Mouse (Mus musculus) limb, embryonic 14.5 days (tissue): ENCODE data around the gene Rhobtb3. TPM values are rescaled to one million over a fixed set of nuclear protein-coding genes. Genes with fewer than 3 reads are reported as not detected.

Source experiments
- ATAC-seq: fragments of 200-750 bp; cut with Nextera tagmentation; 2 replicates; pipeline ENCODE4 v1.8.0; 2017; ENCODE audit warnings: low read depth, moderate number of reproducible peaks, moderate TSS enrichment; ENCODE audit not compliant: low FRiP score
- DNase-seq: peaks from one replicate; pipeline ENCODE4 v3.0.0-alpha.2; 2015; ENCODE audit warnings: low spot score
- H3K27ac ChIP-seq: fragments of 300-500 bp; sonication (generic); replicated peaks from 2 replicates; pipeline ENCODE4 v1.5.1; 2014; ENCODE audit warnings: low read depth, mild to moderate bottlenecking, low read length, moderate library complexity, mixed read lengths
- H3K27me3 ChIP-seq: fragments of 300-500 bp; sonication (generic); 2 replicates; pipeline ENCODE4 v1.6.1; 2014; ENCODE audit warnings: low read length, mixed read lengths; ENCODE audit not compliant: control insufficient read depth, insufficient read depth
- H3K36me3 ChIP-seq: fragments of 300-500 bp; sonication (generic); 2 replicates; pipeline ENCODE4 v1.6.1; 2014; ENCODE audit warnings: mild to moderate bottlenecking, low read length, moderate library complexity, mixed read lengths; ENCODE audit not compliant: control insufficient read depth, insufficient read depth
- H3K4me1 ChIP-seq: fragments of 300-500 bp; sonication (generic); 2 replicates; pipeline ENCODE4 v1.6.1; 2014; ENCODE audit warnings: antibody characterized with exemption, low read length, mixed read lengths; ENCODE audit not compliant: control insufficient read depth, insufficient read depth
- H3K4me2 ChIP-seq: fragments of 300-500 bp; sonication (generic); replicated peaks from 2 replicates; pipeline ENCODE4 v1.6.1; 2014; ENCODE audit warnings: low read depth, mild to moderate bottlenecking, low read length, moderate library complexity; ENCODE audit not compliant: severe bottlenecking
- H3K4me3 ChIP-seq: fragments of 300-500 bp; sonication (generic); replicated peaks from 2 replicates; pipeline ENCODE4 v1.5.1; 2014; ENCODE audit warnings: low read length
- H3K9ac ChIP-seq: fragments of 300-500 bp; sonication (generic); 2 replicates; pipeline ENCODE4 v1.6.1; 2014; ENCODE audit warnings: mild to moderate bottlenecking, low read depth, low read length, moderate library complexity; ENCODE audit not compliant: severe bottlenecking
- H3K9me3 ChIP-seq: fragments of 300-500 bp; sonication (generic); 2 replicates; pipeline ENCODE4 v1.6.1; 2016; ENCODE audit warnings: low read length; ENCODE audit not compliant: control insufficient read depth
- POLR2A ChIP-seq: fragments of 200-500 bp; IDR thresholded peaks from 2 replicates; pipeline ENCODE4 v1.8.0; 2012; ENCODE audit warnings: inconsistent platforms, mild to moderate bottlenecking, moderate library complexity, borderline replicate concordance; ENCODE audit not compliant: insufficient read depth, insufficient read length; ENCODE audit errors: extremely low read depth
- WGBS: fragments of 180-500 bp; shearing (Covaris S2); extraction: QIAGEN DNeasy Blood & Tissue Kit; methylation state at CpG from one replicate; pipeline ENCODE4 v1.1.7; 2014; 5-methylcytosine and 5-hydroxymethylcytosine counted together
- polyA plus RNA-seq, 2 experiments: library from polyadenylated mRNA; depleted of rRNA in 1 of 2; stranded (reverse) in 1 of 2; unstranded in 1 of 2; fragments of >200 nt; fragmentation: Nextera tagmentation in 1 of 2; extraction: Ambion mirVana in 1 of 2; gene quantifications; 2 replicates each; pipeline versions ENCODE4 v1.2.1 to v1.2.3; 2012 to 2014

The Rhobtb3 gene
- polyA plus RNA-seq, 2 experiments: 30.7 to 53.3 TPM

- H3K9ac ChIP-seq: no peak overlapping the region
- H3K27ac ChIP-seq: no peak overlapping the region
- no peaks in the 10 kb centered on the region for H3K27me3 ChIP-seq
- peaks cover 21% of the 10 kb centered on the region for H3K36me3 ChIP-seq
- ATAC-seq (no peak), DNase-seq (no peak)
- H3K4me3 ChIP-seq: no peak overlapping the region
- H3K4me1 ChIP-seq: no peaks in the 10 kb centered on the region
- no peak for TF ChIP-seq POLR2A
- no peaks in the 10 kb centered on the region for H3K9me3 ChIP-seq
- H3K4me2 ChIP-seq: no peak overlapping the region
Measured at GRCm38 (mm10) chr13:75865486-75866184, 78.1 kb downstream of the Rhobtb3 start.

- H3K4me3 ChIP-seq: no peak overlapping the region
- ATAC-seq: no peak
- H3K9ac ChIP-seq: no peak overlapping the region
- H3K36me3 ChIP-seq: no peaks in the 10 kb centered on the region
- H3K4me2 ChIP-seq: no peak overlapping the region
- DNase-seq: no peak
- no peak for TF ChIP-seq POLR2A
- H3K27ac ChIP-seq: no peak overlapping the region
- H3K9me3 ChIP-seq: no peaks in the 10 kb centered on the region
- WGBS: 69% methylated on average over 1 of the region's 1 CpGs
- H3K4me1 ChIP-seq: no peaks in the 10 kb centered on the region
- no peaks in the 10 kb centered on the region for H3K27me3 ChIP-seq
Measured at GRCm38 (mm10) chr13:75859264-75859844, 84.4 kb downstream of the Rhobtb3 start.

GRCm38 (mm10) chr13:75853118-75853517 lies 90.6 kb downstream of the Rhobtb3 start:
- H3K4me3 ChIP-seq: no peak overlapping the region
- no peaks in the 10 kb centered on the region for H3K4me1 ChIP-seq
- H3K9ac ChIP-seq: no peak overlapping the region
- no peak for DNase-seq
- no peak overlapping the region for H3K4me2 ChIP-seq
- H3K36me3 ChIP-seq: no peaks in the 10 kb centered on the region
- WGBS: 85% methylated on average over 3 of the region's 3 CpGs
- no peaks in the 10 kb centered on the region for H3K27me3 ChIP-seq
- H3K27ac ChIP-seq: no peak overlapping the region
- no peaks in the 10 kb centered on the region for H3K9me3 ChIP-seq
- TF ChIP-seq POLR2A: no peak
- ATAC-seq: no peak

DNA sequence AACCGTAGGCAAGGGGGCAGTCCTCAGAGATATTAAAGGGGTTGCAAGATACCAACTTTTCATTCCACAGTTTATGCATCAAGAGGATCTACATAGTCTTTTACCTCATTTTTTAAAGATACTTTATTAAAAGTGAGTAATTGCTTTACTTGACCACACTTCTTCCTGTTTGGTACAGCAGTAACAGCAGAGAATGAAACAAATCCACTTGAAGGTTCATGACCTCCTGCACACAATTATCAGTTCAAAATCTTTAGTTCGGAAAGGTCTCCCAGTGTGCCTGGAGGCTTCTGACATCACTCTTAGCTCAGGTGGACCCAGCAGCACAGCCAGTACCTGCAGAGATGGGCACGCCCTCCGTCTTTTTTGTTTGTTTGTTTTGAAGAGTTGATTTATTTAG lies 91.7 kb downstream of the Rhobtb3 start:
- ATAC-seq: no peak
- no peaks in the 10 kb centered on the region for H3K9me3 ChIP-seq
- no peak overlapping the region for H3K4me3 ChIP-seq
- no peaks in the 10 kb centered on the region for H3K4me1 ChIP-seq
- TF ChIP-seq POLR2A: no peak
- no peaks in the 10 kb centered on the region for H3K27me3 ChIP-seq
- WGBS: 87% methylated on average over 4 of the region's 4 CpGs
- no peaks in the 10 kb centered on the region for H3K36me3 ChIP-seq
- H3K27ac ChIP-seq: no peak overlapping the region
- H3K9ac ChIP-seq: no peak overlapping the region
- H3K4me2 ChIP-seq: no peak overlapping the region
- DNase-seq: no peak

GRCm38 (mm10) chr13:75847027-75847426 lies 96.7 kb downstream of the Rhobtb3 start:
- no peak for TF ChIP-seq POLR2A
- Histone ChIP-seq H3K9me3 (no peaks in the 10 kb centered on the region), H3K27ac (no peak overlapping the region), H3K27me3 (no peaks in the 10 kb centered on the region), H3K4me3 (no peak overlapping the region), H3K36me3 (no peaks in the 10 kb centered on the region), H3K9ac (no peak overlapping the region), H3K4me1 (no peaks in the 10 kb centered on the region), H3K4me2 (no peak overlapping the region)
- DNase-seq (no peak), ATAC-seq (no peak)
- WGBS: 85% methylated on average over 6 of the region's 6 CpGs
